Mouse (Mus musculus) Patski (cell line): Measurements from ENCODE around the gene Psmd5. TPM values are rescaled to one million over a fixed set of nuclear protein-coding genes. Genes with fewer than 3 reads are reported as not detected.
A peak's percentile ranks its signal among the peaks of the same experiment; 100 is the strongest.
"Not testable (repeated sequence)": the region's sequence is repeated elsewhere in the genome, so short reads cannot be mapped to it uniquely, and the experiment has no call there.

ENCODE experiments used
- ATAC-seq: fragments of 100-300 bp; one replicate; pipeline ENCODE4 v1.8.0; 2021
- CTCF ChIA-PET: fragments of 350-600 bp; sonication (Branson Sonifier 250); formaldehyde crosslinking; loops from one replicate; lab custom pipeline; 2022; ENCODE audit warnings: inconsistent platforms; lab: Charles Lee
- POLR2A ChIA-PET: fragments of 350-600 bp; sonication (Branson Sonifier 250); formaldehyde crosslinking; loops from one replicate; lab custom pipeline; 2022; ENCODE audit warnings: antibody characterized with exemption, inconsistent platforms; lab: Charles Lee
- DNase-seq: peaks from one replicate; pipeline ENCODE4 v3.0.0-alpha.2; 2011; ENCODE audit warnings: low read depth, low spot score
- H3K27me3 ChIP-seq: fragments of 371-371 bp; one replicate; pipeline ENCODE4 v1.5.1; 2021
- CTCF ChIP-seq: fragments of 100-300 bp; IDR thresholded peaks from one replicate; pipeline ENCODE4 v1.5.1; 2021
- in situ Hi-C: fragments of 300-500 bp; cut with MboI; formaldehyde crosslinking; loops from 3 replicates; pipeline ENCODE4 v1.11.1; 2018; ENCODE audit warnings: low pct_unique_long_range_greater_than_20kb, mixed read lengths
- polyA plus RNA-seq: library from polyadenylated mRNA; unstranded; gene quantifications from one replicate; pipeline ENCODE4 v1.2.3, GENCODE M21; 2021

Psmd5 gene
- polyA plus RNA-seq, 1 experiment from 2014 or later, result 82.5 TPM

- CTCF ChIA-PET, result interaction anchor here (1.2 kb wide), 1 partner anchor 9 kb away, joined by 3 read pairs; no protein-coding TSS in a partner anchor
- ATAC-seq (no peak), DNase-seq (no peak)
- in situ Hi-C loops, result no loop called here
- POLR2A ChIA-PET, result no interaction called here
- TF ChIP-seq CTCF, result no peak
- no peaks in the 10 kb centered on the region for H3K27me3 ChIP-seq
Observed at GRCm38 (mm10) chr2:34857728-34858127, 17.0 kb downstream of the Psmd5 start.

DNA sequence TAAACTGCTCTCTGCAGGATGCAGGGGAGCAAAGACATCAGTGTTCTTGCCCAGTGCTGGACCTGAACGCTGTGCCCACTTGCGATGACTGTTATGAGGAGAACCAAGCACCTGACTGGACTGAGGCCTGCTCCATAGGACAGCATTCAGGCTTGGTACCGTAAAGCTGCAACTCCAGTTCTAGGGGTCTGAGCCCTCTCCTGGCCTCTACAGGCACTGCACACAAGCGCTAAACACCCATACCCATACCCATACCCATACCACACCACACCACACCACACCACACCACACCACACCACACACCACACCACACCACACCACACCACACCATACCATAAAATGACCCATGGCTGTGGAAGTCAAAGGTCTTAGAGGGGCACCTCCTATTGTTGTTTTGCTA, 19.5 kb downstream of the Psmd5 start:
- TF ChIP-seq CTCF, result peak; percentile 24

GRCm38 (mm10) chr2:34847702-34848101, 27.1 kb downstream of the Psmd5 start:
- no peak for ATAC-seq
- TF ChIP-seq CTCF, result no peak
- peaks cover 3% of the 10 kb centered on the region for H3K27me3 ChIP-seq
- in situ Hi-C loops, result no loop called here
- CTCF ChIA-PET, result interaction anchor here (1.1 to 1.7 kb wide), 2 partner anchors 11 to 13 kb away, joined by 4 to 6 read pairs; no protein-coding TSS in a partner anchor
- POLR2A ChIA-PET, result interaction anchor here (0.9 kb wide), 1 partner anchor 23 kb away, joined by 3 read pairs; no protein-coding TSS in a partner anchor
- DNase-seq, result no peak

More for the DNA sequence above, 19.5 kb downstream of the Psmd5 start:
- DNase-seq (no peak), ATAC-seq (no peak)
- no peaks in the 10 kb centered on the region for H3K27me3 ChIP-seq
- POLR2A ChIA-PET, result interaction anchor here (1.6 kb wide), 1 partner anchor 15 kb away, joined by 4 read pairs; no protein-coding TSS in a partner anchor
- CTCF ChIA-PET, result interaction anchor here (1.5 kb wide), 1 partner anchor 17 kb away, joined by 3 read pairs; no protein-coding TSS in a partner anchor
- in situ Hi-C loops, result no loop called here

GRCm38 (mm10) chr2:34843211-34843939, 31.4 kb downstream of the Psmd5 start:
- CTCF ChIA-PET, result no interaction called here
- no peak for ATAC-seq
- DNase-seq, result no peak
- in situ Hi-C loops, result no loop called here
- TF ChIP-seq CTCF, result no peak
- H3K27me3 ChIP-seq, result peaks cover 7% of the 10 kb centered on the region
- POLR2A ChIA-PET, result interaction anchor here (1.0 kb wide), 1 partner anchor 27 kb away, joined by 3 read pairs; no protein-coding TSS in a partner anchor

GRCm38 (mm10) chr2:34841706-34842105, 33.1 kb downstream of the Psmd5 start:
- no peak for ATAC-seq
- peaks cover 13% of the 10 kb centered on the region for H3K27me3 ChIP-seq
- POLR2A ChIA-PET, result no interaction called here
- in situ Hi-C loops, result no loop called here
- DNase-seq, result no peak
- no peak for TF ChIP-seq CTCF
- CTCF ChIA-PET, result no interaction called here

GRCm38 (mm10) chr2:34840143-34840542, 34.6 kb downstream of the Psmd5 start:
- DNase-seq, POLR2A ChIA-PET, in situ Hi-C loops, ATAC-seq: not testable (repeated sequence)
- peaks cover 21% of the 10 kb centered on the region for H3K27me3 ChIP-seq
- CTCF ChIA-PET, result interaction anchor here (1.0 kb wide), 1 partner anchor 9 kb away, joined by 3 read pairs; no protein-coding TSS in a partner anchor
- peak; percentile 56 for TF ChIP-seq CTCF

DNA sequence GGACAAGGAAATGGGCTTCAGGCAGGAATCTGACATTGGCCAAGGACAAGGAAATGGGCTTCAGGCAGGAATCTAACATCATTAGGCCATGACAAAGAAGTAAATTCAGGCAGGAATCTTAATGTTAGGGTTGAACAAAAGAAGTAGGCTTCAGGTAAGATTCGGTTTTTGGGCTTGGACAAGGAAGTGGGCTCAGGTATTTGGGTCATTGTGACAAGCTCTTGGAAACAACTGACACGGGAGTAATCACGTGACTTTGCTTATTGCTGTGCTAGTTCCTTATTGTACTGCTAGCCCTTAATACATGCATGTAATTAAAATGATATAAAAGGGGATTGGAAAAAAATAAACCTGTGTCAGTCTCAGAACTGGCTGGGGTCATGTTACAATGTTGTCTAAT, 39.1 kb downstream of the Psmd5 start:
- in situ Hi-C loops, result no loop called here
- ATAC-seq, result no peak
- POLR2A ChIA-PET, result no interaction called here
- peaks cover 18% of the 10 kb centered on the region for H3K27me3 ChIP-seq
- no peak for DNase-seq
- no peak for TF ChIP-seq CTCF
- CTCF ChIA-PET, result no interaction called here

GRCm38 (mm10) chr2:34833624-34834023, 41.1 kb downstream of the Psmd5 start:
- peaks cover 16% of the 10 kb centered on the region for H3K27me3 ChIP-seq
- DNase-seq, result no peak
- no peak for ATAC-seq
- in situ Hi-C loops, result no loop called here
- no peak for TF ChIP-seq CTCF
- ChIA-PET POLR2A (no interaction called here), CTCF (no interaction called here)

DNA sequence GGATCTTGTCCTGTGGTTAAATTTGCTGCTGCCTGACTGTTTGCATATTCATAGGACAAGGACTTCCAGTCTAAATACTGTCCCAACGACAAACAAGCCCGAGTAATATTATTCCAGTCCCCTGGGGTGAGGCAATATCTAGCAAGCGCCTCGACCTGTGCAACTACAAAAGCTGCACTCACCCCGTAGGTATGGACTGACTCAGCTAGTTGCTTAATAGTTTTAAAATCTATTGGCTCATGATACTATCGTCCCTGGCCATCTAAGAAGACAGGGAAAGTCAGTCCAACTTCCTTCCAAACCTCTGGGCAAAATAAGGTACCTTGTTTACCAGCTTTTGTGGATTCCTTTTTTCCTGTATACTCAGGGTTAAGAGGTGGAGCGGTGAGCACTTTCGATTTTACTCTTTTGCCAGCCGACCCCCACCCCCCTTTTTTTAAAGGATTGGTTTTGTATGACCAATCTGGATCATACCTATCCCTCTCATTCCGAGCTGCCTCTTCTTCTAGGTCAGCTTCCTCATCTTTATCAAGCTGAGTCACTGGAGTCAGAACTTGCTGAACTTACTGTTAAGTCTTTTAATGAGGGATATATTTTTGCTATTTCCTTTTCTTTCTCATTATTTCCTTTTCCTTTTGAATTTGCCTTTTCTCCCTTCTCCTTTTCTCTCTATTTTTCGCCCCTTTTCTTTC, 41.9 kb downstream of the Psmd5 start, which contains the start of gene Gm34653:
Gm34653 (plus strand) TSS at position 242 of the 692 bp plus-strand sequence.
- DNase-seq, in situ Hi-C loops, H3K27me3 ChIP-seq, ATAC-seq, CTCF ChIA-PET, POLR2A ChIA-PET: not testable (repeated sequence)

GRCm38 (mm10) chr2:34830066-34830465, 44.7 kb downstream of the Psmd5 start:
- ATAC-seq, in situ Hi-C loops, CTCF ChIA-PET, DNase-seq, POLR2A ChIA-PET, H3K27me3 ChIP-seq: not testable (repeated sequence)

DNA sequence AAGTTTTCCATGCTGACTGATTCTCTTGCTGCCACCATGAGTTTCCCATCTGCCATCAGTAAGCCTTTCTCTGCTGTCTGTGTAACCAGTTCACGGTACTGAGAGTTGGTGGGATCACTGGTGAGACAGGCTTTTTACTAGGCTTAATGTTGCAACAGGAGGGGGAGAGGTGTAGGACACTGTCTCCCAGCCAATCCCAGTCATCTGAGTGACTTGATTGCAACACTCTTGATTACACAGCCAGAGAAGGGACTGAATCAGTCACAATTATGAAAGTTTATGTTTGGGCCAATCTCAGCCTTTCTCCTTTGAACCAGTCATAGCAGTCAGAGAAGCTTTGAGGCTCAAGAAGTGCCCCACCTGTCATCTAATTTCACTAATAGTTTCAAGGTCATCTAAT, 46.7 kb downstream of the Psmd5 start:
- ATAC-seq (no peak), DNase-seq (no peak)
- in situ Hi-C loops, result no loop called here
- no peak for TF ChIP-seq CTCF
- ChIA-PET POLR2A (interaction anchor here (1.4 kb wide), 1 partner anchor 43 kb away, joined by 3 read pairs; no protein-coding TSS in a partner anchor), CTCF (interaction anchor here (1.3 to 2.3 kb wide), 2 partner anchors 10 to 11 kb away, joined by 3 to 5 read pairs; no protein-coding TSS in a partner anchor)
- H3K27me3 ChIP-seq, result no peaks in the 10 kb centered on the region
